Mouse (Mus musculus) lung, adult 2 months (tissue): ENCODE results near the gene Fam207a. TPM values are rescaled to one million over a fixed set of nuclear protein-coding genes. Genes with fewer than 3 reads are reported as not detected.
A peak's percentile ranks its signal among the peaks of the same experiment; 100 is the strongest.

Source experiments
- DNase-seq: peaks from one replicate; pipeline ENCODE4 v3.0.0; 2022
- H3K4me1 ChIP-seq: fragments of 200-500 bp; 2 replicates; pipeline ENCODE4 v1.6.1; 2011; ENCODE audit warnings: low read length; ENCODE audit not compliant: control insufficient read depth, insufficient read depth
- H3K4me3 ChIP-seq: fragments of 200-500 bp; replicated peaks from 2 replicates; pipeline ENCODE3; 2011; ENCODE audit warnings: low read depth, mild to moderate bottlenecking, control low read depth, low read length; ENCODE audit errors: extremely low read depth
- CTCF ChIP-seq: fragments of 200-500 bp; IDR thresholded peaks from 2 replicates; pipeline ENCODE4 v1.5.1; 2011; ENCODE audit warnings: mild to moderate bottlenecking, low read length, control low read depth; ENCODE audit not compliant: insufficient read depth
- POLR2A ChIP-seq: fragments of 200-500 bp; IDR thresholded peaks from 2 replicates; pipeline ENCODE4 v1.6.1; 2011; ENCODE audit warnings: low read depth, mild to moderate bottlenecking, control low read depth, low read length, borderline replicate concordance; ENCODE audit errors: extremely low read depth
- WGBS: fragments of 180-500 bp; shearing (Covaris S2); methylation state at CpG from one replicate; pipeline ENCODE4 v1.1.7; 2018; 5-methylcytosine and 5-hydroxymethylcytosine counted together
- polyA plus RNA-seq: library from polyadenylated mRNA; depleted of rRNA; stranded (reverse); fragments of >200 nt; gene quantifications from 2 replicates; pipeline ENCODE4 v1.2.3, GENCODE M21; 2012; rRNA removed

Gene Fam207a
- polyA plus RNA-seq, 1 experiment: 24.7 TPM

DNA sequence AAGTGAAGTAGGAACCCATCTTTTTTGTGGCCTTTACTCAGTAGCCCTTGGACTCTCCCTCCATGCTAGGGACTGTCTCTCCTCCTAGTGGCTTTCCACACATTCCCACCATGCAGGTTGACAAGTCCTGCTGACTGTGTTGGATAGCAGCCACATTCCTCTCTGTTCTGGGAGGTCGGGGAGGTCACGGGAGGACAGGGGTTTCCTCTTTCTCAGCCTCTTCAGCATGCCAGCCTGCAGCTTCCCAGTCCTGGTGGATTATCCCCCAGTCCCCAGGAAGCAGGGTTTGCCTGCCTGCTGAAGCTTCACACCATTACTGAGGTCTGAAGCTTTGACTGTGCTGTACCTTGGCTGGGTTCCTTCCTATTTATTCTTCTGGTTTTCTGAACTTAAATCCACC lies 67.8 kb downstream of the Fam207a start:
- Histone ChIP-seq H3K4me3 (no peak overlapping the region), H3K4me1 (no peaks in the 10 kb centered on the region)
- DNase-seq: no peak
- TF ChIP-seq POLR2A: no peak
- TF ChIP-seq CTCF: no peak
- WGBS: 24% methylated on average over 2 of the region's 2 CpGs

GRCm38 (mm10) chr10:77442250-77442649 lies 73.3 kb downstream of the Fam207a start:
- no peaks in the 10 kb centered on the region; the same call in 1 of the 2 replicates for H3K4me1 ChIP-seq
- WGBS: 69% methylated on average over 4 of the region's 4 CpGs
- no peak overlapping the region for H3K4me3 ChIP-seq
- DNase-seq: no peak
- peak; percentile 15; the same call in 1 of the 2 replicates for TF ChIP-seq CTCF
- no peak for TF ChIP-seq POLR2A

DNA sequence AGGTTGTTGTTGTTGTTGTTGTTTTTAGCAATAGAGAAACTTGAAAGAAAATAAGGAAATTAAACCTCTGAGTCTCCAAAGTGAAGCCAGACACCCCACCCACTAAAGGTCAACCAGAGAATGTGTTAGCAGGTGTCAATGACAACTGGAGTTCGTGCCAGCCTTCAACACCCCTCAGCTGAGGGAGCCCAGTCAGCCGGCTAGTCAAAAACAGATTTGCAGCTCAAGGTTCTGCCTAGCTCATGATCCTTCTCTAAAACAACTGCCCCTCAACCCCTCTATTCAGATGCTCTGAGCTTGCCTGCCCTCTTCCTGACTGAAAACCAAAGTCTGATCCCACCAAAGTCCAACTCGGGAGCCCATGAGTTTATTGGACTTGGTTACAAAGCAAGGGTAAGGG lies 73.8 kb downstream of the Fam207a start:
- 63% methylated on average over 3 of the region's 3 CpGs for whole genome bisulfite sequencing
- DNase-seq: no peak
- Histone ChIP-seq H3K4me3 (no peak overlapping the region), H3K4me1 (no peaks in the 10 kb centered on the region; the same call in 1 of the 2 replicates)
- TF ChIP-seq POLR2A (no peak), CTCF (no peak)

- WGBS: 36% methylated on average over 19 of the region's 19 CpGs
- no peak overlapping the region for H3K4me3 ChIP-seq
- DNase-seq: no peak
- TF ChIP-seq POLR2A (no peak), CTCF (no peak)
- H3K4me1 ChIP-seq: no peaks in the 10 kb centered on the region; the same call in 1 of the 2 replicates
Observed at GRCm38 (mm10) chr10:77440841-77441755, 74.5 kb downstream of the Fam207a start.

- WGBS: 45% methylated on average over 6 of the region's 6 CpGs
- DNase-seq: no peak
- H3K4me1 ChIP-seq: no peaks in the 10 kb centered on the region; the same call in 1 of the 2 replicates
- H3K4me3 ChIP-seq: no peak overlapping the region
- TF ChIP-seq CTCF (no peak), POLR2A (no peak)
Observed at GRCm38 (mm10) chr10:77440286-77440685, 75.3 kb downstream of the Fam207a start.

DNA sequence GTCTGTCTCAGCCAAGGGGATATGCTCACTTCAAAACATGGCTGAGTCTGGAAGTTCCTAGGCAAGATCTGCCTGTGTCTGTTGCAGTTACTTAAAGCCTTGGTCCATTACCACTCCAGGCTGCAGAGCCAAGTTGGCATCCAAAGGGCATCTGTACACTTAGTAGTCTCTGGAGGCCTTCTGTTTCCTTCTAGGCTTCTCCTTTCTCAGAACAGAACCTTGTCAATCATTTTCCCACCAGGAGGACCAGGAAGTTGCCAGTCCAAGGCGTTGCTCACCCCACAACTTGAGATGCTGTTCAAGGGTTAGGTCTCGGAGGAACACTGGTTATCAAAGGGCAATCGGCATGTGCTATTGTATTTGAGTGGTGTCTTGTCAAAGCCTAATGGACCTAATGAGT lies 76.6 kb downstream of the Fam207a start:
- TF ChIP-seq CTCF: no peak
- no peak for TF ChIP-seq POLR2A
- 83% methylated on average over 3 of the region's 3 CpGs for WGBS
- Histone ChIP-seq H3K4me3 (no peak overlapping the region), H3K4me1 (peaks cover 4% of the 10 kb centered on the region)
- DNase-seq: no peak

- no peak for TF ChIP-seq POLR2A
- no peak for TF ChIP-seq CTCF
- DNase-seq: no peak
- 66% methylated on average over 1 of the region's 1 CpGs for WGBS
- Histone ChIP-seq H3K4me3 (no peak overlapping the region), H3K4me1 (peaks cover 4% of the 10 kb centered on the region)
Observed at GRCm38 (mm10) chr10:77438021-77438420, 77.6 kb downstream of the Fam207a start.

Other genes with a start within 250 kb of the Fam207a start
- gene Adarb1, start 97.5 kb downstream of the Fam207a start, polyA plus RNA-seq: 29.9 and 35.0 TPM in 2 replicates
- gene Itgb2, start 14.5 kb upstream of the Fam207a start, polyA plus RNA-seq: 69.9 and 91.7 TPM in 2 replicates
- 199 and 223 TPM in 2 replicates for gene Pttg1ip, start 65.9 kb upstream of the Fam207a start, polyA plus RNA-seq
- gene Sumo3, start 90.3 kb upstream of the Fam207a start, polyA plus RNA-seq: 201 and 261 TPM in 2 replicates
- not detected in 2 replicates for gene Gm49325, start 90.4 kb upstream of the Fam207a start, polyA plus RNA-seq
- 41.6 and 54.2 TPM in 2 replicates for gene Ube2g2, start 106.5 kb upstream of the Fam207a start, polyA plus RNA-seq
- 0.06 and 0.43 TPM in 2 replicates for gene Tspear, start 170.8 kb upstream of the Fam207a start, polyA plus RNA-seq
- not detected in 2 replicates for gene Gm19402, start 175.0 kb upstream of the Fam207a start, polyA plus RNA-seq
- gene Gm9508, start 181.4 kb upstream of the Fam207a start, polyA plus RNA-seq: not detected in 2 replicates
- not detected in 2 replicates for gene Gm10272, start 190.8 kb upstream of the Fam207a start, polyA plus RNA-seq
- not detected in 2 replicates for gene Gm10024, start 195.7 kb upstream of the Fam207a start, polyA plus RNA-seq
- 1.4 TPM in 1 of 2 replicates, not detected in the other for gene Gm10142, start 200.0 kb upstream of the Fam207a start, polyA plus RNA-seq
- 0.86 TPM in 1 of 2 replicates, not detected in the other for gene Krtap12-1, start 204.8 kb upstream of the Fam207a start, polyA plus RNA-seq
- not detected in 2 replicates for gene Gm10100, start 210.7 kb upstream of the Fam207a start, polyA plus RNA-seq
- gene Gm18596, start 226.9 kb upstream of the Fam207a start, polyA plus RNA-seq: not detected in 2 replicates
- gene Gm9736, start 235.6 kb upstream of the Fam207a start, polyA plus RNA-seq: not detected in 2 replicates
- not detected in 2 replicates for gene Gm3233, start 243.9 kb upstream of the Fam207a start, polyA plus RNA-seq